Mouse (Mus musculus) limb, embryonic 13.5 days (tissue): ENCODE results near the gene Zfp729a. TPM values are rescaled to one million over a fixed set of nuclear protein-coding genes. Genes with fewer than 3 reads are reported as not detected.

ENCODE experiments used
- polyA plus RNA-seq: library from polyadenylated mRNA; unstranded; fragments of >200 nt; fragmentation: Nextera tagmentation; extraction: Ambion mirVana; gene quantifications from 2 replicates; pipeline ENCODE4 v1.2.1, GENCODE M21; 2015

Gene Zfp729a
- polyA plus RNA-seq, 1 experiment from 2014 or later: 3.2 TPM

Other genes with a start within 250 kb of the Zfp729a start
- gene Zfp429, start 238.0 kb downstream of the Zfp729a start, polyA plus RNA-seq: 5.6 and 7.9 TPM in 2 replicates
- gene Zfp459, start 216.4 kb downstream of the Zfp729a start, polyA plus RNA-seq: 1.7 TPM in 2 replicates
- 11.5 and 11.6 TPM in 2 replicates for gene Zfp874a, start 186.2 kb downstream of the Zfp729a start, polyA plus RNA-seq
- 3.2 and 3.8 TPM in 2 replicates for gene Zfp874b, start 153.5 kb downstream of the Zfp729a start, polyA plus RNA-seq
- 21.4 and 22.1 TPM in 2 replicates for gene Zfp58, start 137.2 kb downstream of the Zfp729a start, polyA plus RNA-seq
- gene Gm26965, start 111.6 kb downstream of the Zfp729a start, polyA plus RNA-seq: not detected in 2 replicates
- 25.4 and 26.5 TPM in 2 replicates for gene Zfp87, start 111.6 kb downstream of the Zfp729a start, polyA plus RNA-seq
- 15.3 and 15.9 TPM in 2 replicates for gene Zfp748, start 84.0 kb downstream of the Zfp729a start, polyA plus RNA-seq
- gene Zfp729b, start 28.1 kb downstream of the Zfp729a start, polyA plus RNA-seq: 4.5 TPM in 2 replicates
- 0.59 TPM in 1 of 2 replicates, not detected in the other for gene Gm49345, start within 50 bp of the Zfp729a start, polyA plus RNA-seq
- gene Zfp738, start 49.3 kb upstream of the Zfp729a start, polyA plus RNA-seq: 14.8 and 16.8 TPM in 2 replicates
- gene Zfp65, start 91.4 kb upstream of the Zfp729a start, polyA plus RNA-seq: 8.0 and 8.1 TPM in 2 replicates
- 7.3 TPM in 2 replicates for gene Zfp85, start 117.4 kb upstream of the Zfp729a start, polyA plus RNA-seq
- gene Zfp493, start 141.9 kb upstream of the Zfp729a start, polyA plus RNA-seq: 2.8 and 3.0 TPM in 2 replicates
- gene Zfp273, start 175.9 kb upstream of the Zfp729a start, polyA plus RNA-seq: 10.7 and 10.8 TPM in 2 replicates
- 4.0 and 4.2 TPM in 2 replicates for gene Gm10037, start 193.3 kb upstream of the Zfp729a start, polyA plus RNA-seq
- not detected in 2 replicates for gene BC048507, start 225.5 kb upstream of the Zfp729a start, polyA plus RNA-seq